Mouse (Mus musculus) E14TG2a.4 (cell line): ENCODE data around the gene Zfyve9.

ENCODE experiments used
- CTCF ChIP-seq: conservative IDR thresholded peaks from 2 replicates; pipeline ENCODE4 v1.5.1; 2014; ENCODE audit warnings: low read length
- NANOG ChIP-seq: IDR thresholded peaks from 2 replicates; pipeline ENCODE4 v1.6.1; 2014; ENCODE audit warnings: borderline replicate concordance, low read length, mixed read lengths

GRCm38 (mm10) chr4:108629363-108629880 is 151.2 kb downstream of the Zfyve9 start:
- no peak for TF ChIP-seq NANOG
- TF ChIP-seq CTCF, result no peak
